Mouse (Mus musculus) embryonic facial prominence, embryonic 11.5 days (tissue): Measurements from ENCODE around the gene Kcna7. TPM values are rescaled to one million over a fixed set of nuclear protein-coding genes. Genes with fewer than 3 reads are reported as not detected.
A peak's percentile ranks its signal among the peaks of the same experiment; 100 is the strongest.

Source experiments
- ATAC-seq: fragments of 200-750 bp; cut with Nextera tagmentation; replicated peaks from 2 replicates; pipeline ENCODE4 v1.8.0; 2017; ENCODE audit warnings: low read depth; ENCODE audit not compliant: insufficient number of reproducible peaks, low FRiP score, low TSS enrichment
- DNase-seq: peaks from one replicate; pipeline ENCODE4 v3.0.0-alpha.2; 2015; ENCODE audit warnings: low spot score
- H3K27ac ChIP-seq: fragments of 300-500 bp; sonication (generic); replicated peaks from 2 replicates; pipeline ENCODE4 v1.5.1; 2014; ENCODE audit warnings: mild to moderate bottlenecking, low read depth, low read length, control low read depth
- H3K27me3 ChIP-seq: fragments of 300-500 bp; sonication (generic); 2 replicates; pipeline ENCODE4 v1.6.1; 2014; ENCODE audit warnings: mild to moderate bottlenecking, low read length, moderate library complexity, mixed read lengths; ENCODE audit not compliant: control insufficient read depth, insufficient read depth
- H3K36me3 ChIP-seq: fragments of 300-500 bp; sonication (generic); replicated peaks from 2 replicates; pipeline ENCODE4 v1.6.1; 2014; ENCODE audit warnings: low read depth, mild to moderate bottlenecking, low read length, moderate library complexity, mixed read lengths; ENCODE audit not compliant: control insufficient read depth, insufficient read depth
- H3K4me1 ChIP-seq: fragments of 300-500 bp; sonication (generic); 2 replicates; pipeline ENCODE4 v1.6.1; 2014; ENCODE audit warnings: low read length, mixed read lengths; ENCODE audit not compliant: control insufficient read depth, insufficient read depth
- H3K4me2 ChIP-seq: fragments of 300-500 bp; sonication (generic); 2 replicates; pipeline ENCODE4 v1.6.1; 2014; ENCODE audit warnings: low read depth, mild to moderate bottlenecking, control low read depth, low read length, moderate library complexity
- H3K4me3 ChIP-seq: fragments of 300-500 bp; sonication (generic); 2 replicates; pipeline ENCODE4 v1.5.1; 2014; ENCODE audit warnings: low read depth, low read length, control low read depth
- H3K9ac ChIP-seq: fragments of 300-500 bp; sonication (generic); replicated peaks from 2 replicates; pipeline ENCODE4 v1.6.1; 2014; ENCODE audit warnings: mild to moderate bottlenecking, control low read depth, low read length
- H3K9me3 ChIP-seq: fragments of 300-500 bp; sonication (generic); replicated peaks from 2 replicates; pipeline ENCODE4 v1.6.1; 2016; ENCODE audit warnings: mild to moderate bottlenecking, low read length, inconsistent platforms, mixed read lengths; ENCODE audit not compliant: control insufficient read depth
- WGBS: fragments of 180-500 bp; shearing (Covaris S2); extraction: QIAGEN DNeasy Blood & Tissue Kit; methylation state at CpG from one replicate; pipeline ENCODE4 v1.1.7; 2014; 5-methylcytosine and 5-hydroxymethylcytosine counted together
- polyA plus RNA-seq: library from polyadenylated mRNA; unstranded; fragments of >200 nt; fragmentation: Nextera tagmentation; extraction: Ambion mirVana; gene quantifications from 2 replicates; pipeline ENCODE4 v1.2.1, GENCODE M21; 2014

Gene Kcna7
- polyA plus RNA-seq, 1 experiment from 2014 or later, result not detected

- no peaks in the 10 kb centered on the region for H3K27me3 ChIP-seq
- H3K36me3 ChIP-seq, result peaks cover 2% of the 10 kb centered on the region
- ATAC-seq (no peak; the same call in 1 of the 2 replicates), DNase-seq (peak; percentile 47)
- no peaks in the 10 kb centered on the region for H3K9me3 ChIP-seq
- H3K27ac ChIP-seq, result no peak overlapping the region
- peak overlapping the region; percentile 69 for H3K4me2 ChIP-seq
- peak overlapping the region; percentile 85 for H3K4me3 ChIP-seq
- WGBS, result 3% methylated on average over 16 of the region's 16 CpGs
- H3K9ac ChIP-seq, result peak overlapping the region; percentile 71
- peaks cover 14% of the 10 kb centered on the region for H3K4me1 ChIP-seq
Observed at GRCm38 (mm10) chr7:45435038-45435437, 29.6 kb downstream of the Kcna7 start.

DNA sequence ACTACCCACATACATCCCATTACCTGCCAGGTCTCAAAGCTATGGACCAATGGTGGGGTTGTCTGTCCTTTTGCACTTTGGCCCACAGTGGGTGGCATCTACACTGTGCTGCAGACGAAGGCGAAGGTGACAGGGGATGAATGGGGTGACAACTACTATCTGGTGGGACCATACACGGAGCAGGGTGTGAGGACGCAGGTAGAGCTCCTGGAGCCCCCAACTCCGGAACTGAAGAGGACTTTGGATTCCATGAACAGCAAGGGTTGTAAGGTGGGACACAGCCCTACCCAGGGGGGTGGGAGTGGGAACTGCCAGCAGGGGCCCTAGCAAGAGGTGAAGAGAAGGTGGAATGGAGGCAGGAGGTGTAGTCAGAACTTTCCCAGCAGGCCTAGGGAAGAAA lies 31.0 kb downstream of the Kcna7 start:
- 95% methylated on average over 5 of the region's 5 CpGs for WGBS
- ATAC-seq, result no peak

DNA sequence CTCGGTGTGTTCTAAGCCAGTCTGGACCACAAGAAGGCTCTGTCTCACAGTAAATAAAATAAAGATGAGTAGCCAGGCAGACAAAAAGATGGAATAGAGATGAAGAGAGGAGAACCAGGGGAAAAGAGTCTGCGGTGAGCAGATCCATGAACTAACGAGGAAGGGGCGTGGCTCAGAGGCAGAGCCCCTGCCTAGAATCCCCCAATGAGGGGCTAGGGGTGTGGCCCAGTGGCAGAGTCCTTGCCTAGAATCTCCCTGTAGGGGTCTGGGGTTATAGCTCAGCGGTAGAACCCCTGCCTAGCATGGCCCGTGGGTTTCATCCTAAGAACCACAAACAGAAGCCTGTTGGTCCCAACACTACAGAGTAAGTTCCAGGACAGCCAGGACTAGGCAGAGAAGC lies 31.6 kb downstream of the Kcna7 start:
- no peak for ATAC-seq
- DNase-seq, result peak; percentile 64
- Histone ChIP-seq H3K27ac (no peak overlapping the region), H3K4me2 (0 out of 2 replicates have a peak overlapping the region, but pooled peaks have one; percentile 16), H3K4me1 (peaks cover 14% of the 10 kb centered on the region), H3K9ac (no peak overlapping the region; the same call in 1 of the 2 replicates), H3K36me3 (no peaks in the 10 kb centered on the region; the same call in 1 of the 2 replicates), H3K27me3 (no peaks in the 10 kb centered on the region), H3K4me3 (no peak overlapping the region), H3K9me3 (no peaks in the 10 kb centered on the region)
- 18% methylated on average over 6 of the region's 6 CpGs for WGBS

More for the DNA sequence above, 31.0 kb downstream of the Kcna7 start:
- Histone ChIP-seq H3K27ac (no peak overlapping the region), H3K9me3 (no peaks in the 10 kb centered on the region), H3K4me3 (no peak overlapping the region), H3K9ac (no peak overlapping the region; the same call in 1 of the 2 replicates), H3K36me3 (no peaks in the 10 kb centered on the region; the same call in 1 of the 2 replicates), H3K4me2 (peak overlapping the region; percentile 13; the same call in 1 of the 2 replicates), H3K4me1 (peaks cover 14% of the 10 kb centered on the region), H3K27me3 (no peaks in the 10 kb centered on the region)
- no peak for DNase-seq

DNA sequence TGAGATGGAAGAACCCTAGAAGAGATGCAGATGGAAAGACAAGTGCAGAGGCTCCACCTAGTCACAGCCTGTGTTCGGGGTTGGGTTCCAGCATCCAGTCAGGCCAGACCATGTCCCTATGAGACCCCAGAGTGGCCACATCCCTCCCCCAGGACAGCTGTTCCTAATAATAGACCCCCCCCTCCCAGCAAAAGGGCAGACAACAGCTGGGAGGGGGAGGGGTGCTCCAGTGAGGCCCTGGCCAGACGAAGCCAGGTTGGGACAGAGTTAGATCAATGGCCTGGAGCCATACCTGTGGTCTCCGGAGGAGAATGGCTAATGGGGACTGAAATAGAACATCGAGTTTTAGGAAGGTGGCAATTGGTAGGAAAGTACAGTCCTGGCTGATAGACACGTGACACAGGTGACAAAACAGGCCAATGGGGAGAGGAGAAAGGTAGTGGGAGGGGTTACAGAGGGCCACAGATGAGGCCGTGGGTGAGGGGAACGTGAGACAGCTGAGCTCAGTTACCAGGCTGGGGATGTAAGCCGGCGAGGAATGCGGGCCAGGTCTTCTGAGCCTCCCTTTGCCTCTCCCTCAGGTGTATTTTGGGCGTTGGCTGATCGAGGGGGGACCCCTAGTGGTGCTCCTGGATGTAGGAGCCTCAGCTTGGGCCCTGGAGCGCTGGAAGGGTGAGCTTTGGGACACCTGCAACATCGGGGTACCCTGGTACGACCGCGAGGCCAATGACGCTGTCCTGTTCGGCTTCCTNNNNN lies 32.2 kb downstream of the Kcna7 start, which contains the start of gene Ruvbl2:
Gene Ruvbl2 (minus strand): TSS at position 576 of the 756 bp plus-strand sequence.
- Histone ChIP-seq H3K27me3 (no peaks in the 10 kb centered on the region), H3K36me3 (no peaks in the 10 kb centered on the region; the same call in 1 of the 2 replicates), H3K4me3 (no peak within 1 kb of the TSS), H3K9ac (no peak within 1 kb of the TSS; the same call in 1 of the 2 replicates), H3K4me2 (peak within 1 kb of the TSS; percentile 23), H3K4me1 (peaks cover 14% of the 10 kb centered on the region), H3K9me3 (no peaks in the 10 kb centered on the region), H3K27ac (no peak within 1 kb of the TSS)
- 22% methylated on average over 19 of the region's 19 CpGs for WGBS
- DNase-seq (peak; percentile 66), ATAC-seq (no peak)

- Histone ChIP-seq H3K27me3 (no peaks in the 10 kb centered on the region), H3K9ac (no peak overlapping the region), H3K36me3 (no peaks in the 10 kb centered on the region; the same call in 1 of the 2 replicates), H3K4me3 (no peak overlapping the region), H3K4me1 (no peaks in the 10 kb centered on the region), H3K27ac (no peak overlapping the region), H3K4me2 (no peak overlapping the region), H3K9me3 (no peaks in the 10 kb centered on the region)
- 86% methylated on average over 22 of the region's 22 CpGs for WGBS
- DNase-seq (no peak), ATAC-seq (no peak)
Observed at GRCm38 (mm10) chr7:45443526-45444420, 38.3 kb downstream of the Kcna7 start.

GRCm38 (mm10) chr7:45446589-45446988 lies 41.1 kb downstream of the Kcna7 start:
- Histone ChIP-seq H3K9ac (no peak overlapping the region), H3K27ac (no peak overlapping the region), H3K4me2 (no peak overlapping the region), H3K9me3 (no peaks in the 10 kb centered on the region), H3K27me3 (no peaks in the 10 kb centered on the region), H3K4me3 (no peak overlapping the region), H3K36me3 (no peaks in the 10 kb centered on the region), H3K4me1 (no peaks in the 10 kb centered on the region)
- no peak for DNase-seq
- ATAC-seq, result no peak

DNA sequence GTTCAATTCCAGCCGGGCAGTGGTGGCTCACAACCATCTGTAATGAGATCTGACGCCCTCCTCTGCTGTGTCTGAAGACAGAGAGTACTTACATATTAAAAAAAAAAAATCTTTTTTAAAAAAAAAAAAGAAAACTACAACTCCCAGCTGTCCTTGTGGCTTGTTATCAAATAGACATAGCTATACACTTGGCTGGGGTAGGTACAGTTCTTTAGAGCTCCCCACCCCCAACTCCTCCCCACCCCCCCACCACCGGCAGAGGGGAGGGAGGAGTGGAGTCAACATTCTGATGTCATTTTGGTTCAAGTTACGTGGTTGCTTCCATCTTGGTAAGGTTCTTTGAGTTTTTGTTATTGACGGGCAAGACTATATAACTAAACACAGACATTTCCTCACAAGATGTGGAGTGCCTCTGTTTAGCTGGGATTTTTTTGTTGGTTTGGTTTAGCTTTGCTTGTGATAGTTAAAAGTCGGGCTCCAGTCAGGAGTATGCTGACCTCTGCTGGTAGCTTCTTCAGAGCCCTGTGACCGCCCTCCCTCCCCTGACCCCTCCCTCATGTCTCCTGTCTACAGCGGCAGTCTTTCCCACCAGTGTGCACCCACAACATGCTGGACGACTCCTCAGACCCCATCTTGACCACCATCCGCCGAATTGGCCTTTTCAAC lies 42.0 kb downstream of the Kcna7 start:
- H3K27me3 ChIP-seq, result no peaks in the 10 kb centered on the region
- H3K4me1 ChIP-seq, result no peaks in the 10 kb centered on the region
- no peak overlapping the region for H3K9ac ChIP-seq
- H3K27ac ChIP-seq, result no peak overlapping the region
- H3K4me3 ChIP-seq, result no peak overlapping the region
- H3K9me3 ChIP-seq, result no peaks in the 10 kb centered on the region
- H3K36me3 ChIP-seq, result no peaks in the 10 kb centered on the region
- ATAC-seq (0 out of 2 replicates have a peak, but pooled peaks have one; percentile 35), DNase-seq (peak; percentile 64)
- no peak overlapping the region for H3K4me2 ChIP-seq
- WGBS, result 29% methylated on average over 11 of the region's 11 CpGs
